Mouse (Mus musculus) right cerebral cortex, postnatal 4 days (tissue): ENCODE results near the gene Zc2hc1c.

Source experiments
- DNase-seq: peaks from one replicate; pipeline ENCODE4 v3.0.0-alpha.2; 2022

The Zc2hc1c gene

DNA sequence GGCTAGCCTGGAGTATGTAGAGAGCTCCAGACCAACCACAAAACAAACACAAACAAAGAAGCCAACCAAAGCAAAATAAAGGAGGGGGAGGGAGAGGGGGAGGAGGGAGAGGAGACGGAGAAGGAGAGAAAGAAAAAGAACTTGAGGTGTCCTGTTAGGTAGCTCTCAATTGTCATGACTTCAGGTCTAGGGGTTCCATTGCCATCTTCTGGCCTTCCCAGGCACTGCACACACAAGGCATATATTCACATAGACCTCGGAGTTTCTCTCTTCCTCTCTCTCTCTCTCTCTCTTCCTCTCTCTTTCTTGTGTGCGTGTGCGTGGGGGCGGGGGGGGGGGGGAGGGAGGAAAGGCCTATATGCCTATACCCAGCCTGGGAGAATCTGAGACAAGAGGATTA lies 1.4 kb upstream of the Zc2hc1c start:
- DNase-seq = peak; percentile 26

DNA sequence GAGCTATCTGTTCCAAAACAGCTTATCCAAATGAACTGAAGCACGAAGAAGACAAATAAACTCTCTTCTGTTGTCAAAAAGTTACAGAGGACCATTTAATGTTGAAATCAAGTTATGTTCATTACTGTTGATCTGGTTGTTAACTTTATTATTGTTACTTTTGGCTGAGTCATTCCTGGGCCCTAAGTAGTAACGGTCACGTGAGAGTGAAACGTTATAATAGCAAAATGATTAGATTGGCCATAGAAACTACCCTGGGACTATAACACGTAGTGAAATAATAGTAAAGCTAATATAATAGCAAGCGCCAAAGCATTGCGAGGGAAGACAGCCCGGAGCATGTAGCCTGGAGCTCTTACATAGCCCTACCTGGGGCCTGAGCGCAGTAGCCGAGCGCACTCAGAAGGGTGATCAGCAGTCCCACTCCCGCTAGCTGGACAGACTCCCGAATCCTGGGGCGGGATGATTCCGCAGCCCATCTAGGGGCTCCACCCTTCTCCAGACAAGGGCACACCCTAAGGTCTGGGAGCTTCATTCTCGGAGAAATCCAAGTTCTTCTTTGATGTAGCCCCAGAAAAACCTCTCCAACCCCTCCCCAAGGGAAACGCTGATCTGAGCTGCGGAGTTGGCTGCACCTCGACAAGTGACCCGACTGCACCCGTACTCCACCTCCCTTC lies 444 bp upstream of the Zc2hc1c start, which contains the start of gene Acyp1:
Acyp1 (minus strand) TSS at position 630 of the 677 bp plus-strand sequence.
- no peak for DNase-seq

DNA sequence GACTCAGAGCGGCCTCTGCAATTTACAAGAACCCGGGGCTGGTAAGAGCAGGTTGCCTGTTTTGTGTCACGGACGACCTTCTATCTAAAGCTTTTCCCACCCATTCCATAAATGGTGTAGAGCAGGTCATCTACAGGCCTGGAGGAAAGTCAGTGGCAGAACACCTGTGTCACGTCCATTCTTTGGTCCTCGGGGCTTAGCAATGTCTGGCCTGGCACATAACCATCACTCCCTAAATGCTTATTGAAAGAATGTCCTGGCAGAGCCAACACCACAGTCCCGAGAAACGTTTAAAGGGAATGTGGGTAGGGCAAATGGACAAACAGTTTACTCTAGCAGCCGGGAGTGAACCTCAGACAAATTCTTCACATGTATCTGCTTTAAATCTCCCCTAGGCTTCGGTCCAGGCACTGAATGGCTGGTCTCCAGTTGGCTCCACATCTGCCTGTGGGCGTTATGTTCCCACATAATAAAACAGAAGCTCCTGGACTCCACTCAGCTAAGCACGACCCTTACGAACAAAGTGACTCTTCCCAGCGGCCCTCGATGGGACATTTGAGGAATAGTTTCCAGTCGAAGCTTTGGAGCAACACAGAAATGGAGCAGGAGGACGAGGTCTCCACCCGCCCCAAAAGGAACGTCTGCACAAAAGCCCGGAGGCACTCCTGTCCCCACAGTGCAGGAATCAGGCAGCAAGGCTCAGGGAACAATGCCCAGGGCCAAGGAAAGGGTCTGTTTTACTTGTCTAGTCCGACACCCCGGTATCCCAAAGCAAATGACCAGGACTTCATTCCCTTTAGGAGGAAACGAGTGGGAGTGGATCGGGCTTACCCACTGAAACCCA lies 988 bp downstream of the Zc2hc1c start:
- DNase-seq = no peak

DNA sequence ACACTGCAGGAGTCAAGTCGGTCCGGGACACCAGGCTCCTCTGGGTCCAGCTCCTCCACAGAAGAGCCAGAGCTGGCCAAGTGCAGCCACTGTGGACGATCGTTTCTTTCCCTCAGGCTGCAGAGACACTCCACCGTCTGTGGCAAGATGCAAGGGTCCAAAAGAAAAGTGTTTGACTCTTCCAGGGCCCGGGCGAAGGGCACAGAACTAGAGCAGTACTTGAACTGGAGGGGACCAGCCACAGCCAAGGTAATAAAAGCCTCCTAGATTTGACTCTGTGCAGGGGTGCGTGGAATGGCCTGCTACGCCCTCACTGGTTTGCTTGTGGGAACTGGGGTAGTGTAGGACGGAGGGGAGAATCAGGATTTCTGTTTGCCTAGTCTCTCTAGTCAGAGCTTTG lies 2.2 kb downstream of the Zc2hc1c start:
- no peak for DNase-seq

DNA sequence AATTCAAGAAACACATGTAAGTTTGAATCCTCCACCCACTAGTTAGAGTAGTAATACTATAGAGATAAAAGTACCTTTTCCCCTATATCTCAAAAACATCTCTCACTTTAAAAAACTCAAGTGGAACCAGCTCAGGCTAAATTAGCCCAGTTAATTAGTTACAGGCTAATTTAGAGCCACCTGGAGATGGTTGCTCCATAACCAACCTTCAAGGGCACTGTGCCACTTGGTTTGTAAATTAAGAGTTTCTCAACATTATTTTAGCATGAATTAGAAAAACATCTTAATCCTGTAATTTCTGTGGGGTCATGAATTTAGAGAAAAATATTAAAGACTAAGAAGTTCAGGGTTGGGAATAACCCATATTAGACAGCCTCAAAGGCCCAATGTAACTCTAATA lies 3.1 kb downstream of the Zc2hc1c start:
- DNase-seq = no peak

DNA sequence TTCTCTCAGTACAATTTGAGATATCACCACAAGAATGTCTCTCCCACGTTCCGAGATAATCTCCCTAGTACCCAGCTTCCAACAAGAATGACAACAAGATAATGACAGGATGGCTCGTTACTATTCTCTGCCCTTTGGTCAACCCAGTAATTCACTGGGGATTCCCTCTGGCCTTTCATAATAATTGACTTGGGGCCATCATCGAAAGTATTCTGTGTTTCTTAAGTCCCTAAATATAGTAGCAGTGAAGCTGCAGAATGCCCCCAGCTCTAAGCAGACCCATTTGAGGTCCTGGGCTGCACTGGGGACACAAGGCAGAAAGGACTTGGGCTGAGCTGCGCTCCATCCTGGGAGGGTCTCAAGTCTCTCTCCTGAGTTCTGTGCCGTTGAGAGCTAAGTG lies 3.9 kb downstream of the Zc2hc1c start:
- no peak for DNase-seq

DNA sequence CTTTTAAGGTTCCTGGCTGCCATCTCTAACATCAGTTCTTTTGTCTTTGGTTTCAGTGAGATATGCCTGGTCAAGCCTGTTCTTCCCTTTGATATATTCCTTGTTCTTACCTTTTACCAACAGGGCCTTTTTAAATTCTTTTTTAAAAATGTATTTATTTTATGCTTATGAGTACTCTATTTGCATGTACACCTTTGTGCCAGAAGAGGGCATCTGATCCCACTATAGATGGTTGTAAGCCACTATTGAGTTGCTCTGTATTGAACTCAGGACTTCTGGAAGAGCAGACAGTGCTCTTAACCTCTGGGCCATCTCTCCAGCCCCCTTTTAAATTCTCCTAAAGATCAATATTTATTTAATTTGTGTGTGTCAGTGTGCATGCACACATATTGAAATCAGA lies 4.5 kb downstream of the Zc2hc1c start:
- no peak for DNase-seq

DNA sequence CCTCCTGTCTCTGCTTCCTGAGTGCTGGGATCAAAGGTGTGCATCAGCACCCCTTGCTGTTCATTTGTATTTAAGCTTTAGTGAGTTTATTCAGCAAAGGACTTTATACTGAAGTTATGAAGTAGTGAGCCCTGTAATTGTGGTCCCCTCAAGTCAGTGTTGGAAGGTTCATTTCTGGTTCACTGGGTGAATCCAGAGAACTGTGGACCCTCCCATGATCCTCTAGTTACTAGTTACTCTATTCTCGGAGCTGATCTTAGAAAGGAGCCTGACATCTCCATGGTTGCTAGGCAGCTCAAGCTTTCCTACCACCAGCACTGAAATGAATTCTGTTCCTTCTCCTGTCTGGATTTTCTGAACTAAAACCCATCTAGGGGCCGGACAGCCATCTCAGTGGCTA lies 7.1 kb downstream of the Zc2hc1c start:
- DNase-seq = no peak

DNA sequence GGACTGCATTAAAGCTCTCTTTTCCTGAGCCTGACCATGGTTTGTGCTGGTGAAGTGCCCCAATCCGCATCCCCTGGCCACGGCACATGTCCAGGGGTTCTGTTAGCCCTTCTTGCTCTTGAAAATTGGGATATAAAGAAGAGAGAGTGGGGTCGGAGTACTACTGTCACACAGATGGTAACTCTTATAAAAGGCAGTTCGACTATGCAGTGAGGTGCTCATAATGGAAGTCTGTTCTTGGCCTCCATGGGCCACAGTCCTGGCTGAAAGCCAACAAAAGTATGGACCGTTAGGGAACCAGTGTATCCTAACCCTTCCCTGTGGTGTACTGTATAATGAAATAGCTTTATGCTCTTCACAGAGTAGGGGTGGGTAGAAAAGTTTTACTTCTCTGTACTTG lies 8.5 kb downstream of the Zc2hc1c start:
- no peak for DNase-seq

DNA sequence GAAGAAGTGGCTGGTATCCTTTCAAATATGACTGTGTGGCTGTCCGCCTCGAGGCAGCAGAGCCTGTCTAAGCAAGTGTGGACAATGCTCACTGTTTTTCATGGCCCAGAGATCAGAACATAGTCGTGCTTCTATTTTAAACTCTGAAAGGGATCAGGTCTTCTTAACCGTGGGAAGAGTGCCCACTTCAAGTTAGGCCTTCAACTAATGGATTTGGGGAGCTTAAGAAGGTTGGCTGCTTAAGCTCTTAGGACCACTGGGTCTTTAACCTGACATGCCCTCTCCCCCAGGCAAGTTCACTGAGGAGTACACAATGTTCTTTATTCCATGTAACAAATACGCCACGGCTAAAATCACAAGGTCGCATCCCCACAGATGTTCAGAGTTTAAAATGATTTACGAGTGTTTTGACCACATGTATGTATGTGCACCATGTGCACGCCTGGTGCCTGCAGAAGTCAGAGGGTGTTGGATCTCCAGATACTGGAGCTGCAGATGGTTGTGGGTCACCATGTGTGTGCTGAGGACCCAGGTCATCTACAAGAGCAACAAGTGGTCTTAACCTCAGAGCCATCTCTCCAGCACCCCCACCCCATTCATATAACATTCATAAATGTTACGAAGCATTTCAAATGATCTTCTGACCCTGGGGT lies 9.1 kb downstream of the Zc2hc1c start:
- no peak for DNase-seq

DNA sequence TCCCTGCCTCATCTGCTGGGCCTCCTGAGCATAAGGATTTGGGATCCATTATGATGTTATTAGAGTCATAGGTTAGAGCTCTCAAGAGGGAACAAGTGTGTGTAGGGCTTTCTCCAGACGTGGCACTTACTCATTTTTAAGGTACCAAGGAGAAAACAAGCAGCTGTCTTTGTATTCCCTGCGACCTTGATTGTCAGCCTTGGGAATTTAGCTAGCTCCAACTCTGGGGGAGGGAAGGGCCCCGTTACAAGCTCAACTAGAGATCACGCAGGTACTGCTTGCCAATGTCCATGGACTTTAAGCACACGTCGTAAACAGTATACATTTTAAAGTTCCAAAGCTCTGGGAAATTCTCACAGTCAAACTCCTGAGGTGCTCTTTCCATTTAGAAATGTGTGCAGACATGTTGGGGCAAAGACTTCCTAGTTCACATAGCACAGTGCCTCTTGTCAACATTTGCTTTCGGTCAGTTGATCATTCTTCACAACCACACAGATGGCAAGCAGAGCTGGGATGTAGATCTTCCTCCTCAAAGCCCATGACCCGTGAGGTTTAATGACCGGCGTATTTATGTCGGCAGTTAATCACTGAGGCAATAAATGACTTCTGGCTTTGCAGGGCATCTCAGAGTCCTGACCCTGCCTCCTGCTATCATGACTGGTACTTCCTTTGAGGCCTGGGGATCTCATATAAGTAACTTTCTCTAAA lies 9.9 kb downstream of the Zc2hc1c start:
- no peak for DNase-seq

DNA sequence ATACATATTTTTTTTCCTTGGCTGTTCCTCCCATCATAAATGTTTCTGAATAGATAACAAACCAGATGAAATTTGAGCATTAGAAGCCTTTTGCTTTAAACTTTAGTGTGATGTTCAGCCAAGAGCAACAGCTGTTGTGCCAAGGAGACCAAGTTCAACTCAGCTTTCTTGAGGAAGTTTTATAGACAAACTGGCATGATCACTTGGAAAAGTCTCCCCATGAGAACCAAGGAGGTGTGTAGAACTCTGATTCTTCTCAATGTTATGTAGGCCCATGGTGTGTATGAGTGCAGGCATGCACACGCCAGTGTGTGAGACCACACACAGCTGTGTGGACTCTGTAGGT lies 10.4 kb downstream of the Zc2hc1c start:
- DNase-seq = no peak

DNA sequence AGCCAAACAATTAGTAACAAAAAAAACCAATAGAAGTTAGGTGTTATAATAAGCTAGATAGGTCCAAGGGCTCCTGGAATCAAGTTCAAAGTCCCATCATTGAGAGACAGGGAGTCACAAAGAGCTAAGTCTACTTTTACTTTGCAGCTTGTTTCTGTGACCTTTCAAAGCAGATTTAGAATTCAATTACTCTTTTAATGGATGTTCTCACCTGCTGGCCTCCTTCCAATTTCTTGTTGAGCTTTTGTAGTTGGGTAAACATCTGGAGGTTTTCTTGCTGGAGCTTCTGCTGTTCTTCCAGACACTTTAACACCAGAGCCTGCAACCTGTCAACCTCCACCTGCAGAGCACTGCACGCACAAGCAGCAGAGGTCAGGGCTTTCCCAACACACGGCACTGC lies 14.9 kb downstream of the Zc2hc1c start:
- no peak for DNase-seq

DNA sequence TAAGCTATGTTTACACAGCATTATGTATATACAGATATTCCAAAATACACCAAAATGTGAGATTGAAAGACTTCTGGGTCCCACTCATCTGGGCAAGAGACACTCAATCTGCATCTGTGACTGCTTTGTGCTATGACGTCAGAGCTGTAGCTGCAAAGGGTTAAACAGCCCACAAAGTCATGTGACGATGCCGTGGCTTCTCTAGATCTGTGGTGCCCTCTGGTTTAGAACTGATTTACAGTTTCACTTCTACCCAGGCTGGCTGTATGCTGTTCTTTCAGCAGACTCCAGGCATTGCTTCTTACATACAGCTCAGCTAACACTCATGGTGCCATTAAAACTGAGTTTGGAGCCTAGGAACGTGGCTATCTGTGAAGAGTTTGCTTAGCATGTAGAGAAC lies 16.3 kb downstream of the Zc2hc1c start:
- DNase-seq = no peak

DNA sequence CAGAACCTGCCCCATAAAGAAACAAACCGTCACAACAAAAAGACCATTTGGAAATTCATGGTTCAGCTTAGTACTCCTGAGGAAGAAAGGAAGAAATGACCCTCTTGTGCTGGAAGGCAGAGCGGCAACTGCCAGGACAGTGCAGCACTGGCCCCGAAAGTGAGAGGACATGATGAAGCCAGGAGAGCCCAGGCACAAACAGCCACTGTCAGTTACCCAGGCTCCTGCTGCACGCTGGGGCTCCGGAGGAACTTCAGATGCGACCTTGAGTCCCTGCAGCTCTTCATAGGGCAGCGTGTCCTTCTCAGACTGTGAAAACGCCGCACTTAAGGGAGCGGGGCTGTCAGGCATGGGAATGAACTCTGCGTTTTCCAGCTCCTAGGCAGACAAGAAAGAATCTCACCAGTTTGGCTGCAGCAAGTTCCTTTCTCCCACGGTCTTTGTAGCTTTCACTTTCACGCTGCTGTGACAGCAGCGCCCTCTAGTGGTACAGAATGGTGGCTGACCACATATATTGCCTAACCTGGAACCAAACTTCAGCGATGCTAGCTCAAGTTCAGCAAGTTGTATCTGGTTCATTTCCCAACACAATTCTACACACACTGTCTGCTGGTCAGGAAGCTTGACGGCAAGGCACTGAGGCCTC lies 17.0 kb downstream of the Zc2hc1c start:
- DNase-seq = peak; percentile 88

DNA sequence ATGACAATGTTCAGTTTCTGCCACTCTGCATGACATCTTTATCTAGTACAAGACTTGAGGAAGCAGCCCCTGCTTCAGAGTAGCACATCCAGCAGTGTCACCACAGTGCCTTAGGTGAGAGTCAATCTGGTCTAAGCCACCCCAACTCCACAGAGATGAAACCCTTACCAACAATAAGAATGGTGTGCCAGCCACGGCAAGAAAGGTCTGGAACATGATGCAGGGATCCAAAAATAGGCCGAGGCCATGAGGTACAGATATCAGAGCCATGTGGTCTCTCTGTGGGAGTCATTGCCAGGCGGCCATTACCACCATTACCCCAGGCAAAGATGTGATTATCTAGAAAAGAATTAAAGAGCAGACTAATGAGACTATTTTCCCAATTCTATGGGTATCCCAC lies 20.3 kb downstream of the Zc2hc1c start:
- no peak for DNase-seq

DNA sequence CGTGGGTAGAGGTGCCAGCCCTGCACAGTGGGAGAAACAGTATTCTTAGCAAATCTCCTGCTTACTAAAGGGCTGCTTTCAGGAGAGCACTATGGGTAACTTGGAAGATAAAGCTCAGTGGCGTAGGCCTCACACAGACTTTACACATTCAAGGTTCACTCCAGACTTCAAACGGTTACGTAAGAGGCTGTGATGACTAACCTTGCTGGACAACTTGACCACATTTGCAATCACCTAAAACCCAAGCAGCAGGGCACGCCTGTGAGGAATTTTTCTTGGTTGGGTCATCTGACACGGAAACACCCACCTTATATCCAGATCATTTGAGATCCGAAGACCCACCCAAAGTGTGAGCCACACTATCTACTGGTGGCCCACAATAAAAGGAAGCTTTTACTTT lies 41.8 kb downstream of the Zc2hc1c start:
- DNase-seq = no peak

DNA sequence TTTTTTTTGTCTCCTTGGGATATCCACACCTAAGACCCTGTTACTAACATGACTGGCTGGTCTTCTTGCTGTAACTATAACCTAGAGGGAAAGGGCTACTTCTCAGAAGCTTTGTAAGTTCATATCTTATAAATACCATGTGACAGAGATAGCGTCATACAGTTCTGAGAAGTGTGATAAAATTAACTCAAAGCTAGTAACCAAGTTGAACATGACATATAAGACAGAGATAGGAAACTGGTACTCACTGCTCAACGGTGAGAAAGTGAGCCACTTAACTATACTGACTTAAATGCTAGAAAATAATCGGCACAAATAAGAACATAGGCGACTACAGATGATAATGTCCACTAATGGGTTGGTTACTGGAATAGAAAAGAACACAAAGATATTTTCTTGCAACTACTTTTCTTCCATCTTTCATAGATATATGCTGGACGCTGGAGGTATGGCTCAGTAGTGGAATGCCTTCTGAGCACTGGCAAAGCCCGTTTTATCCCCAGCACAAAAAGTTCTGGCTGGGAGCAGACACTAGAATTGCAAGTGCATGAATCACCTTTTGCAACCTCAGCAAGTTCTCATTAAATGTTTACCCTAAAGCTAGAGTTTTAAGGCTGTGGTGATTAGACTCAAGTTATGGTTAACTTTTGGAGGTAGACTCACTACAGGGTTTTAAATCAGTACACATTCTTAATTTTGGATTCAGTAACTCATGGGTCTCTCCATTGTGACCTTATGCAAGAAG lies 49.3 kb downstream of the Zc2hc1c start:
- DNase-seq = no peak

DNA sequence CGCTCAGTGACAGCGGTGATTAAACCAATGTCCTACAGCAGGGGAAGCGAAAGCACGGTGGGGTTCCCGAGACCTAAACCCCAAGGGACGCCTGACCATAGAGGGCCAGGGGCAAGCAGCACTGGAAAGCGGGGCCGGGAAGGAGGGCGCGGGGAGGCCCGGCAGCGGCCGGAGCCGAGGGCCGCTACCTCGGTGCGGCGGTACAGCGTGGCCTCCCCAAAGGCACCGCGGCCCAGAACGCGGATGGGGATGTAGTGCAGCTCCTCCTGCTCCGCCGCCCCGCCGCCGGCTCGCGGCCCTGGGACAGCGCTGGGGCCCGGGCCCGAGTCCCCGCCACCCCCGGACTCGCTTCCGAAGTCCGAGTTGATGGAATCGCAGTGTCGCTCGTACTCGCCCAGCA lies 50.4 kb downstream of the Zc2hc1c start:
- DNase-seq = no peak

DNA sequence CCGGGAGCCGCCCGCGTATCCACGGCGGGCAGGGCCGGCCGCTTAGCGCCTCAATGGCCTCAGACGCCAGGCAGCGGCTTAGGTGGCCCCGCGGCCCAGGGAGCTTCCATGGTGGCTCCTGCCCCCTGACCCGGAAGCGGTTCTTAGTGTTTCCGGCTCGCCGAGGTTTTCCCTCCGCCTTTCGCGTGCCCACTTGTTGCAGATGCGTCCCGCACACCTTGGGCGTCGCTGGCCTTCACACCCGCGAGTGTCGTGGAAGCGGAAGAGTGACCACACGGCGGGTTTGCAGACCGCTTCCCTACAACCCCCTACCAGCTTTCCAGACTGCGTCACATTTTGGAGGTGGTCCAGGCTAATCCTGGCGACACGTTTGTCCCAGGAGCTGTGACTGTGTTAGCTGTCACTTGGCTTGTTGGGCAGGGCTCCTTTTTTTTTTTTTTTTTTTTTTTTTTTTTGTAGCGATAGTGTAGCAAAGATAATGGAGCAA lies 50.9 kb downstream of the Zc2hc1c start, which contains the start of gene Nek9:
Nek9 (minus strand) TSS at position 120 of the 487 bp plus-strand sequence.
- DNase-seq = peak; percentile 97

DNA sequence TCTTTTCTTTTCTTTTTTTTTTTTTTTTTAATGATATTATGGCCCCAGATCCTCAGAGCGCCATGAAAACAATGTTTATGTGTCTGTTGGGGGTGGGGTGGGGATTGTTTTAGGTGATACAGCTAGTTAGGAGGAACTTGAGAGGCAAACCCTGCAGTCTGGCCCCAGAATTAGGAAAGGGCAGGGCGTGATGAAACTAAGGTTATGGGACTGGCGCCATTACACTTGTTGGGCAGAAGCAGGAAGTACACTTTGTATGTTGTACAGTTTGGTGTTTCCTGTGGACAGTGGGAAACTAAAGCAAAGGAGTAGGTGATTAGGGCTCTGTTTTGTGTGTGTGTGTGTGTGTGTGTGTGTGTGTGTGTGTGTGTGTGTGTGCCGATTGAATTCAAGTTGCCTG lies 51.6 kb downstream of the Zc2hc1c start:
- DNase-seq = no peak

DNA sequence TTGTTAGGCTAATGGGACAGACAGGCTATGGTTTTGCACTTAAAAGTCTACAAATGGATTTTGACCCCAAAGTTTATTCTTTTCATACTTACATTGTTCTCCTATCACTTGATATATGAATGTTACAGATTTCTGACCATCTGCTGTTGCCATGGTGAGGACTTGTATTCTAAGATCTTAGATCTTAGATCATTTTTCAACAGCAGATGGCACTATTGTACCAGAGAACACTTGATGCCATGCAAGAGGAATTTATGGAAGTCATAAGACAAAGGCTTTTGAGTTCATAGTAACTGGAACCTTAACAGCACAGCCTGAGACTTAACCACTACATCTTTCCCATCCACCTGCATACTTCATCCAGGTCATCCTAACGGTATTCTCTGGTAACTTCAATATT lies 52.7 kb downstream of the Zc2hc1c start:
- DNase-seq = no peak
